Mouse (Mus musculus) gastrocnemius, postnatal 25 days (tissue): Measurements from ENCODE around the gene Myh8. TPM values are rescaled to one million over a fixed set of nuclear protein-coding genes. Genes with fewer than 3 reads are reported as not detected.

Experiments
- DNase-seq: peaks from one replicate; pipeline ENCODE4 v3.0.0; 2022
- long read RNA-seq, 2 experiments: library from polyadenylated mRNA; stranded (forward); transcript quantifications; one replicate each; pipeline ENCODE4 v2.0.0; 2021
- total RNA-seq, 2 experiments: library from RNA; stranded (reverse); gene quantifications; 1 replicate in 1 of 2; 2 replicates in 1 of 2; pipeline ENCODE4 v1.2.3; 2021

Myh8 gene
- 100 to 1,000 TPM; 217 to 253 TPM for total RNA-seq
- long read RNA-seq, experiment 1, partial matches to known transcripts = 1 of 1 reads
- long read RNA-seq, experiment 1, other reads (novel, unspliced or antisense) = 0 of 1 reads
- long read RNA-seq, experiment 2, partial matches to known transcripts = 4 of 5 reads
- long read RNA-seq, experiment 2, other reads (novel, unspliced or antisense) = 1 of 5 reads

DNA sequence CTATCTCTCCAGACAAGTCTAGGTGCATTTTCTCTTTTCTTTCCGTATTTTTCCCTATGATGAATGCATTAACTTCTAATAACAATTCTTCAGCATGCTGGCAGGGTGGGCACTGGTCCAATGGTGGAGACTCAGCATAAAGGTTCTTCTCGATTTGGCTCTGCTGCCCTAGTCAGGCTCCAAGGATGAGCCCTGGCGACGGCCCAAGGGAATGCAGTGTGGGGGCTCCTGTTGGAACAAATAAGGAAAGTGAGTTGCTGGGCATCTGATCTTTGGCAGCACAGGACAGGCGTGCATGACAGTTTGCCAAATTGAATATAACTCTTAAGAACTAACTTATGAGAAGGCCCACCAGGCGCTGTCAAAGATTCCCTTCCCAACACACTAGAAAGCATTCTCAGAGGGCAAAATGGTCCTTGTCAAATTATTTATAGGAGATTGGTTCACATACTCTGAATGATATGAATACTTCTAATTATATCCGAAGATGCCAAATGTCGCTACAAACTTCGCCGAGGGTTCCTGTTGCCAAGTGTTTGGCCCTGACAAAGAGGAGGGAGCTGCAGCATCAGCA is at the start of gene Myh8:
TSS of gene Myh8 (plus strand) at position 524 of the 574 bp plus-strand sequence.
- DNase-seq = no peak

DNA sequence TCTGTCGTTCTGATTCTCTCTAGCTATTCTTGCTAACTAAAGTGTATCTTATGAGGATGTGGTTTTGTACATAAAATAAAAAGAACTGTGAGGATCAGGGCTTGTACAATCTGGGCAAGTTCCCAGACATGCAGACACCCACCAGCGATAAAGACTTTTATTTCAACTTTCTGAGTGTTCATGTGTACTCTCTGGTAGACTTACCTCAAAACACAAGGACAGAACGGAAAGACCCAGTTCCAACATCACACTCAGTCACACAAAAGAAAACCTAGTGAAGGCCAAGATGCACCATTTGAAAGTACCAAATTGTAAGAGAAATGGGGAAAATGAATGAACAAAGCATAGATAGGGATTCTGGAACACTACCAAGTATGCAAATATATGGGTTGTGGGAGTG is 48.2 kb upstream of the Myh8 start:
- DNase-seq = no peak

- DNase-seq = no peak
Measured at GRCm38 (mm10) chr11:67229166-67229565, 47.8 kb upstream of the Myh8 start.

DNA sequence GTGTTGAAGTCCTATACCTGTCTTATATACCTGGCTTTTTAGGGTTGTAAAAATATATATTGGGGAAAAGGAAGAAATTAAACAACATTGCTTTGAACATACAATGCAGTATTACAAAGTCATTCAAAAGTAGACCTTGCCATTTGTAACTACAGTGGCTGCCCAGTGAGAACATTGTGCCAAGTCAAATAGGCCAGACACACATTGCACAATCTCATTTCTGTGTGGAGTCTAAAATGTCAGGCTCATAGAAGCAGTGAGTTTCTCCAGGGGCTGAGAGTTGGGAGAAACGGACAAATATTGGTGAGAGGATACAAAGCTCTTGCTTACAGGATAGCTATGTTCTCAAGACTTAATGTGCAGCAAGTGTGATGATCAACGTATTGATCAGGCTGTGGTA is 47.0 kb upstream of the Myh8 start:
- DNase-seq = peak; percentile 46

GRCm38 (mm10) chr11:67235639-67236358 is 41.1 kb upstream of the Myh8 start:
- DNase-seq = no peak

DNA sequence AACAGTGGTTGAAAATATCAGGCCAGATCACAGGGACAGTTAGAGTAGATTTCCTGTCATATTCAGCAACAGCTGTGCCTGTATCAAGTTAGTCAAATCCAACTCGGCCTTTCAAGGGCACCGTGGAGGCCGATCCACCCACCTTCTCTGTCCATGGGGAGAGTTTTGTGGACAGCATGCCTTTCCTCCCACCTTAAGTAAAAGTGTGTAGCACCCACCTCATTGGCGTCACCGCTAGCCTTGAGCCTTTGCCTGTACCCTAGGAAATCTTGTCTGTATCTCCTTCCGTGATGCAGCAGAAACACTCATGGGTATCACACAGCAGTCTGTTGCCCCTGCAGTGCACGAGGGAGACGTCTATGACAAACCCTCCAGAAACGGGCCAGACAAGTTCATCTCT is 40.1 kb upstream of the Myh8 start:
- DNase-seq = no peak

DNA sequence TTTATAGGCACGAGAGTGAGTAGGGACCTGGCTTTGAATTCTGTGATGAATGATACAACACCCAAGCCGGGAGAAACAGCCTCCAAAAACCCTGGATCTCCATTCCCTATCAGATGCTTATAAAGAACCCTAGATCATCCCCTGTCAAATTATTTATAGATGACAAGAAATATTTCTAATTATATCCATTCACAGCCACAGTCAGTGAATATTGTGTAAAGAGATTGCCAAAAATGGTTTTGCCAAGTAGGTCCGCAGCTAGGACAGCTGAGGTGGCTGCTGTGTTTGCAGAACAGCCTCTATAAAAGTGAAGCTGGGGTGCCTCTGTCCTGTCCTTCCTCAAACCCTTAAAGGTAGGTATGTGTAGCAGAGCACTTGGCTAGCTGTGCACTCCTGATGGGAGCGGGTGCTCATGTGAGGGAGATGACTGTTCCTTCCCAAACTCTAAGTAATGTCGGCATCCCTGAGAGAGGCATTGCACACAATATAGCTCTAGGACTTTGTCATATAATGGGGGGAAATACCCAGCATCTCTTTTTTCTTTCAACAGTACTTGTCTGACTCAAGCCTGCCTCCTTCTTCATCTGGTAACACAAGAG is 39.3 kb upstream of the Myh8 start, which contains the start of gene Myh4:
TSS of gene Myh4 (plus strand) at position 549 of the 599 bp plus-strand sequence.
- DNase-seq = peak; percentile 52

DNA sequence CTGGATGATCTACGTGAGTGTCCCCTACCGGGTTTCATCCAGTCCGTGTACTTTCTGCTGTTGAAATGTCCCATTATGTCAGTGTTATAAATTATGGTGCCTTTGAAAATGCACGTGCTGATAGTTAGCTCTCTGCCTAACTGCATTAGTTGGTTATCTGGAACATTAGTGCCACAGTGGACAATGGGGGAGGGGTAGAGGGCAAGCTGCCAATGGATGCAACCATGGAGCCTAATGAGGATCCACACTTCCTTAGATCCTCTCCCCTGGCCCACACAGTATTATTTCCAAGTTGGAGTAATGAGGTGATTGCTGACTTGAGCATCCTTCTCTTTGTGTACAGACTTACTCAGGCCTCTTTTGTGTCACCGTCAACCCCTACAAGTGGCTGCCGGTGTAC is 35.9 kb upstream of the Myh8 start:
- DNase-seq = no peak

DNA sequence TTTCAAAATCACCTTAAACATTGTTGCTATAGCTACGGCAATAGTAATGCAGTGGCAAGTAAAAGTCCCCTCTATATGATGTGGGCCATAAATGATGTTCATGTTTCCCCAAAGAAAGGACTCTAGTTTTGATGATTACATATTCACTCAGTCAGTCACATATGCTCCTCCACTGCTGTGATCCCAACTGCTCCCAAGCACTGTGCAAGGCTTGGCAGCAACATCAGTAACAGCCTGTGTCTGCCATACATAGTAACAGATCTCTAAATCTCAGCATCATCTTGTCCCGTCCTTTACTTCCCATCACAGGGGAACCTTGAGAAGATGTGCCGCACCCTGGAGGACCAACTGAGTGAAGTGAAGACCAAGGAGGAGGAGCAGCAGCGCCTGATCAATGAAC is 23.2 kb upstream of the Myh8 start:
- DNase-seq = no peak

- no peak for DNase-seq
Measured at GRCm38 (mm10) chr11:67257048-67257447, 19.9 kb upstream of the Myh8 start.

DNA sequence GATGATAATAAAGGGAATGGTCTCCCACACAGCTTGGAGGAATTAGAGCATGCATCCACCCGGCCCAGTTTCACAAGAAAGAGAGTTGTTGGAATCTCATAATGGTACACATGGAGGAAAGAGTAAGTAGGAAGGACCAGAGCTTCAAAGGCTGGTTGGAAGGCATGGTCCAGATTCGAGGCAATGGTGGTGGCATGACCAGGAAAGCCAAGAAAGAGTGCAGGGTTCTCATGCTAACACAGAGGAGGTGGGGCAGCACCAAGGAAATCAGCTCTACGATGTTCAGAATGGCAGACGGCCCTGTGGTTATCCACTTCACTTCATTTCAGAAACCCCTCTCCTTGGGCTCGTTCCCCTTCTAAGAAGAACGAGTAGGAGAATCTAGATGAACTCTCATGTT is 16.0 kb upstream of the Myh8 start:
- no peak for DNase-seq

GRCm38 (mm10) chr11:67293440-67293839 is 16.5 kb downstream of the Myh8 start:
- DNase-seq = no peak

DNA sequence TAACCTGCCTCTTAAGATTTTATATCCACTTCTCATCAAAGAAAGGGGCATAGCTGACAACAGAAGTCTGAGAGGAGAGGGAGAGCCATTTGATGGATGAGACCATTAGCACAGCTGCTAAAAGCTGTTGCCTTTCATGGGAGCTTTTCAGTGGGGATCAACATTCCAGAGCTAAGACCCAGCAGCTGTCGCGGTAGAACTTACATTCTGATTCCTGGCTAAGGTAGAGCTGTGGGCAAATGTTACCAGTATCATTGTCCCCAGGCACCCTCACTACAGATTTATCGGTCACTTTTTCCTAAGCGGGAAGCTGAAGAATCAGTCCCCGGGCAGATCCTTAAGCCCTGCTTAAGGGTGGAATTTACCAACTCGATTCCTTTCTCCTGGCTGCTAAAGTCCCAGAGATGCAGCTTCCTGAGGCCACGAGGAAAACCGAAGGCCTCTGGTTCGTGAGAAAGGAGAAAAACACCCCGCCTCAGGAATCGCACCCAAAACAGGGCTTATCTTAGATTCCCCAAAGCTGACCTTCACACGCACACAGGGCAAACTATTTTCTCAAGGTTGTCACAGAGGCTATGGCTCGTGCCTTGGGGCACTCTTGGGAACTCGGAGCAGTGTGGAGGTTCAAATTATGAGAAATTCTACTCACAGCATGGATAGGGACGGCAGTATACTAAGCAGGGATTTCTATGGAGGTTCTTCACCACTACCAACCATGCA is 37.0 kb downstream of the Myh8 start:
- DNase-seq = no peak

DNA sequence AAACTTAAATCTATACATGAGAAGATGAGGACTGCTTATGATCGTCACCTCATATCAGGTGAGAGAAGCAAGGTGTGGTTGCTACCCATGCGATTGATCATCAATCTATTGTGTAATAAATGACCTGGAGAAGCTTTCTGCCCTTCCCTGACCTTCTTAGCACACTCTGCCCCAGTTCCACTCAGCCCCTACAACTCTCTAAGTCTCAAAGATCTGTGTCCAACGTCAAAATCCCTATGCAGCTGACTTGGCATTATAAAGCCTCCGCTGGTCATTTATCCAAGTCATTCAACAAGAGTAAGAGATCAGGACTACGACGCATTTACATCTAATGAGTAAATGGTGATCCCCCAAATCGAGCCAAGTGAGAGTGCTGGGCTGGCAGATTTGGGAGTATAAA is 44.4 kb downstream of the Myh8 start, which contains the start of gene Myh13:
TSS of gene Myh13 (plus strand) at position 301 of the 400 bp plus-strand sequence.
- no peak for DNase-seq

DNA sequence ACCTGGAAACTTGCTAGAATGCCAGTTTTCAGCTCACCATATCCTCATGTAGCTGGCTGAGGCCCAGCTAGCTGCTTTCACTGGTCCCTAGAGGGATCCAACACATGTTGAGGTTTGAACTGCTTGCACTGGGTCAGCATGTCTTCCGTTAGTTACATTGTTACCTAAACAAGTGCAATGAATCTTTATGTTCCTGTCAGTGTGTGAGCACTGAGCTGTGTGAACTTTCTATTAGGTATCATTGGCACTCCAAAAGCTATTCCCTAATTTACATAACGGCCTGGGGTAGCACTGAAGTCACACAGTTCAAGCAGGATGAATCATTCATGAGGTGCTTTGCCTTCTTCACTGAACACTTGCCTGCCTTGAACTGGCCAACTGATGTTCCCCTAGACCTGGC is 49.6 kb downstream of the Myh8 start:
- no peak for DNase-seq

- no peak for DNase-seq
Measured at GRCm38 (mm10) chr11:67344556-67344955, 67.6 kb downstream of the Myh8 start.

DNA sequence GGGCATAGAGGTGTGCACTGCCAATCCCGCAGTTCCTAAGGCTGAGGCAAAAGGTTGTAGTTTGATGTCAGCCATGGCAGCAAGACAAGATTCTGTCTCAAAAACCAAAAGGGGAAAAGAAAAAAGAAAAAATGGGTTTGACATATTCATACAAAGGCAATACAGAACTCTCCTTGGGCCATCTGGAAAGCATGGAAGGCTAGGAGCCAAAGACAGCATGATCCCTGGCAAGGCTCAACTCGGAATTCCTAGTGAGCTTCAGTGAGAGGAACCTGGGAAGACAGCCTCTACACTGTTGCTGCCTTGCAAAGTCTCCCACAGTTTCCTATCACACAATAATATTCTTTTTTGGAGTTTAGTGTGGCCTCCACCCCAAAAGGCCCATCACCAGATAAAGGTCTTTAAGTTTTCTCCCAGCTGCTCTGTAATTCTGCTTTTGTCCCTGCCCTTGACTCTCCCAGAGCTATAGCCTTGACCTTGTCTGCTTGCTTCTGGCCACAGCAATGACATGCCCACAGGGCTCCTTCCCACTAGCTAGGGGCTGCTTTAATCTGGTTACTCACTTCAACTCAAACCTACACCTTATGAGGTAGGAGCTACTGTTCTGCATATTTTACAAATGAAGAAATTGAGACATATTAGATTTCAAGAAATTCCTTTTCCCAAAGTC is 68.4 kb downstream of the Myh8 start:
- DNase-seq = no peak

DNA sequence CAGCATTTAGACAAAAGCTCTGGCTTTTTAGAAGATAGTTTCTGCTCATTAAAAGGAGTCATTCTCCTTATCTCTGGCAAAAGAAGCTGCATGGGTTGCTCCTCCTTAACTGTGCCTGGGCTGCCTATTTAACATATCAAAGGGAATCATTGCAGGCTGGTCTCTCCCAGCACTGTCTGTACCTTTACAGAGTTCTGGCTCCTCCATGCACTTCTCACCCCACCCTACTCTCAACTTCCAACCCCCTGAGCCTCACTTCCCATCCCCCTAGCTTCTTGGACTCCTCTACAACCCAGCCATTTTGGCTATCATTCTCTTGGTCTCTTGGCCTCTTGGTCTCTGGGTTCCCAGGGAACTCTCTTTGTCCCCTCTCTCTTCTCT is 68.9 kb downstream of the Myh8 start:
- DNase-seq = no peak

- DNase-seq = peak; percentile 45
Measured at GRCm38 (mm10) chr11:67350153-67350768, 73.3 kb downstream of the Myh8 start.

DNA sequence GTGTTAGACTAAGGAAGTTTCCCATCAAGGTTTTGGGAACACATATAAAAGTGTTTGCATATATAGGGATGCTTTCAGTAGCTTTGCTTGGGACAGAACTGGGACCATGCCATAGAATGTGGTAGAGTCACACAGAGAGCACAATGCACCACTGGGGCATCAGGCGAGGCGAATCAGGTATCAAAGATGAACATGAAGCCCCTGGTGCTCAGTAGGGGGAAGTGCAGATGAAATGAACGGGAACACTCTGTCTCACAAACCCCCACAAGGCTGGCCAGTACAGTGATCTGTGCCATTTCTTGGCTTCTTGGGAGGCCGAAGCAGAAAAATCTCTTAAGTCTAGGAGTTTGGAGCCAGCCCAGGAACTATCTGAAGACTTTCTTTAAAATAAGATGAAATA is 76.1 kb downstream of the Myh8 start:
- DNase-seq = no peak

GRCm38 (mm10) chr11:67358031-67358430 is 81.1 kb downstream of the Myh8 start:
- no peak for DNase-seq
